Mouse (Mus musculus) limb, embryonic 13.5 days (tissue): ENCODE data around the gene Ptar1. TPM values are rescaled to one million over a fixed set of nuclear protein-coding genes. Genes with fewer than 3 reads are reported as not detected.

ENCODE experiments used
- ATAC-seq: fragments of 200-750 bp; cut with Nextera tagmentation; 2 replicates; pipeline ENCODE4 v1.8.0; 2017; ENCODE audit warnings: low read depth, moderate number of reproducible peaks, moderate TSS enrichment; ENCODE audit not compliant: low FRiP score
- H3K27ac ChIP-seq: fragments of 300-500 bp; sonication (generic); 2 replicates; pipeline ENCODE4 v1.5.1; 2015; ENCODE audit warnings: inconsistent platforms, mild to moderate bottlenecking, moderate library complexity
- H3K27me3 ChIP-seq: fragments of 300-500 bp; sonication (generic); 2 replicates; pipeline ENCODE4 v1.6.1; 2015; ENCODE audit warnings: mild to moderate bottlenecking, inconsistent platforms
- H3K36me3 ChIP-seq: fragments of 300-500 bp; sonication (generic); 2 replicates; pipeline ENCODE4 v1.6.1; 2015; ENCODE audit warnings: inconsistent platforms, mild to moderate bottlenecking, moderate library complexity
- H3K4me1 ChIP-seq: fragments of 300-500 bp; sonication (generic); 2 replicates; pipeline ENCODE4 v1.6.1; 2015; ENCODE audit warnings: inconsistent platforms
- H3K4me2 ChIP-seq: fragments of 300-500 bp; sonication (generic); replicated peaks from 2 replicates; pipeline ENCODE4 v1.6.1; 2015; ENCODE audit warnings: inconsistent platforms, mild to moderate bottlenecking, moderate library complexity
- H3K4me3 ChIP-seq: fragments of 300-500 bp; sonication (generic); 2 replicates; pipeline ENCODE4 v1.5.1; 2015; ENCODE audit warnings: moderate library complexity, mild to moderate bottlenecking, inconsistent platforms
- H3K9ac ChIP-seq: fragments of 300-500 bp; sonication (generic); 2 replicates; pipeline ENCODE4 v1.6.1; 2015; ENCODE audit warnings: mild to moderate bottlenecking, inconsistent platforms
- H3K9me3 ChIP-seq: fragments of 300-500 bp; sonication (generic); 2 replicates; pipeline ENCODE4 v1.6.1; 2016; ENCODE audit warnings: inconsistent platforms
- WGBS: fragments of 180-500 bp; shearing (Covaris S2); methylation state at CpG from one replicate; pipeline ENCODE4 v1.1.7; 2015; 5-methylcytosine and 5-hydroxymethylcytosine counted together
- polyA plus RNA-seq: library from polyadenylated mRNA; unstranded; fragments of >200 nt; fragmentation: Nextera tagmentation; extraction: Ambion mirVana; gene quantifications from 2 replicates; pipeline ENCODE4 v1.2.1, GENCODE M21; 2015

Ptar1 gene
- polyA plus RNA-seq, 1 experiment from 2014 or later = 5.6 TPM

DNA sequence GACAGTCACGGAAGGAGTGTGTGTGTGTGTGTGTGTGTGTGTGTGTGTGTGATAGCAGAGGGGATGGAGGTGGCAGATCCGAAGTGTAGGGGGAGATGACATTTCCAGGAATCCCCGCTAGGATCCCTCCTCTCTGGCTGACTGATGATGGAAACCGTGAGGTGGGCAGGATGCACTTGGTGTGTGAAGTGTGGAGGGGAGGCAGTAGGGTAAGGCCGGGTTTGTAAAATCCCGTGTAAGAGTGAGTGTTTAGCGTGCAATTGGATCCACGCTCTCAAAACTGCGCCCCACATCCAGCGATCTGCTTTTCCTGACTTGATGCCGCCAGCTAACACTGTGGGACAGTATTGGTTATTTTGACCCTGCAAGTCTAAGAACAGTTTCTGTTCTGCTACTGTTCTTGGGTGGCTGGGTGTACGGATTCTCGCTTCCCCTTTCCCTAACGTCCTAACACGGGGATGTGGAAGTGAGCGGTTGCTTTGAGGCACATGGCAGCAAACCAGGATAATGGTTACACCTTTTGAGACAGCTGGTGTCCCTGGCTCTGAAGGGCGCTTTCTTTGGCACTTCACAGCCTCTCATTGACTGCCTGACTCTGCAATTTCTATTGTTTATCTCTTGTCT lies 72.2 kb downstream of the Ptar1 start:
- peak overlapping the region; percentile 79 for H3K9ac ChIP-seq
- WGBS = 1% methylated on average over 16 of the region's 17 CpGs
- H3K4me2 ChIP-seq = peak overlapping the region; percentile 88
- no peak overlapping the region for H3K27ac ChIP-seq
- H3K9me3 ChIP-seq = no peaks in the 10 kb centered on the region
- H3K36me3 ChIP-seq = no peaks in the 10 kb centered on the region
- H3K4me1 ChIP-seq = peaks cover 15% of the 10 kb centered on the region
- H3K4me3 ChIP-seq = peak overlapping the region; percentile 73
- no peak for ATAC-seq
- H3K27me3 ChIP-seq = peaks cover 36% of the 10 kb centered on the region

DNA sequence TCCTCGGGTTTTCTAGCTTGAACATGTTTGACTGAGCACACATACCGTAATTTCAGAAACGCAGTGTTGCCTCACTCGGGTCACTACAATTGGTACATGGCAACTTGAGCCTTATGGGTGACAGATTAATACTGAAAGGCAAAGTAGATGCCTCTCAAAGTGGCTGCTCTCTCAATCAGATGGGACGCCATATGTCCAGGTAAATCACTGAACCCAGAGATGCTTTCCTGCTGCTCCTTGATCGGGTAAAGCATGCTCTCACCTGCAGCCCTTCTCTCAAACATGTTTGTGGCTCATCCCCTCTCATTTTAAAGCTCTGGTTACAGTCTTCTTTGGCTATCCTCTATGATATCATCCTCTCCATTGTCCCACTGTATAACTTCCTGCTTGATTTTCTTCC lies 76.1 kb downstream of the Ptar1 start:
- Histone ChIP-seq H3K4me2 (no peak overlapping the region), H3K4me3 (no peak overlapping the region), H3K4me1 (peaks cover 7% of the 10 kb centered on the region; the same call in 1 of the 2 replicates), H3K9ac (no peak overlapping the region), H3K36me3 (no peaks in the 10 kb centered on the region), H3K27ac (no peak overlapping the region), H3K9me3 (no peaks in the 10 kb centered on the region), H3K27me3 (peaks cover 36% of the 10 kb centered on the region)
- WGBS = 80% methylated on average over 6 of the region's 6 CpGs
- no peak for ATAC-seq

DNA sequence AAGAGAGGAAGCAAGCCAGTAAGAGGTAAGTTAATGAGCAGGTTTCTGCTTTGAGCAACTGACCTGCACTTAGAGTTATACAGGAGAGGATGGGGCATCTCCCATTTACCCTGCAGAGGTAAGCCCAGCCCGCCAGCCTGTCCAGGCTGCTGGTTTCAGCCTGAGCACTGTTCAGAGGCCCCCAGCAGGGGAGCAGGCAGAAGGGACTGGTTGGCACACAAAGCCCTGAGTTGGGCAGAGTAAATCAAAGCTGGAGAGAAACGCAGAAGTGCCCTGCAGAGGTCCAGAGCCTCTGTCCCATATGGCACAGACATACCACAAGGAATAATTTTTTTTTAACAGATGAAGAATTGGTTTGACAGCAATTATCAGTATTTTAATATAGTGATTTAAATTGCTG lies 76.8 kb downstream of the Ptar1 start:
- Histone ChIP-seq H3K9me3 (no peaks in the 10 kb centered on the region), H3K27me3 (peaks cover 36% of the 10 kb centered on the region), H3K4me2 (no peak overlapping the region), H3K36me3 (no peaks in the 10 kb centered on the region), H3K4me1 (peaks cover 7% of the 10 kb centered on the region; the same call in 1 of the 2 replicates), H3K4me3 (no peak overlapping the region), H3K27ac (no peak overlapping the region), H3K9ac (no peak overlapping the region)
- no peak for ATAC-seq
- WGBS = 66% methylated on average over 2 of the region's 2 CpGs

- no peak overlapping the region for H3K27ac ChIP-seq
- no peaks in the 10 kb centered on the region for H3K4me1 ChIP-seq
- H3K36me3 ChIP-seq = no peaks in the 10 kb centered on the region
- H3K4me3 ChIP-seq = no peak overlapping the region
- H3K9me3 ChIP-seq = no peaks in the 10 kb centered on the region
- 73% methylated on average over 5 of the region's 5 CpGs for WGBS
- peaks cover 1% of the 10 kb centered on the region; the same call in 1 of the 2 replicates for H3K27me3 ChIP-seq
- no peak overlapping the region for H3K9ac ChIP-seq
- H3K4me2 ChIP-seq = no peak overlapping the region
- ATAC-seq = no peak
These were observed 81.6 kb downstream of the Ptar1 start for GRCm38 (mm10) chr19:23768864-23769263.

DNA sequence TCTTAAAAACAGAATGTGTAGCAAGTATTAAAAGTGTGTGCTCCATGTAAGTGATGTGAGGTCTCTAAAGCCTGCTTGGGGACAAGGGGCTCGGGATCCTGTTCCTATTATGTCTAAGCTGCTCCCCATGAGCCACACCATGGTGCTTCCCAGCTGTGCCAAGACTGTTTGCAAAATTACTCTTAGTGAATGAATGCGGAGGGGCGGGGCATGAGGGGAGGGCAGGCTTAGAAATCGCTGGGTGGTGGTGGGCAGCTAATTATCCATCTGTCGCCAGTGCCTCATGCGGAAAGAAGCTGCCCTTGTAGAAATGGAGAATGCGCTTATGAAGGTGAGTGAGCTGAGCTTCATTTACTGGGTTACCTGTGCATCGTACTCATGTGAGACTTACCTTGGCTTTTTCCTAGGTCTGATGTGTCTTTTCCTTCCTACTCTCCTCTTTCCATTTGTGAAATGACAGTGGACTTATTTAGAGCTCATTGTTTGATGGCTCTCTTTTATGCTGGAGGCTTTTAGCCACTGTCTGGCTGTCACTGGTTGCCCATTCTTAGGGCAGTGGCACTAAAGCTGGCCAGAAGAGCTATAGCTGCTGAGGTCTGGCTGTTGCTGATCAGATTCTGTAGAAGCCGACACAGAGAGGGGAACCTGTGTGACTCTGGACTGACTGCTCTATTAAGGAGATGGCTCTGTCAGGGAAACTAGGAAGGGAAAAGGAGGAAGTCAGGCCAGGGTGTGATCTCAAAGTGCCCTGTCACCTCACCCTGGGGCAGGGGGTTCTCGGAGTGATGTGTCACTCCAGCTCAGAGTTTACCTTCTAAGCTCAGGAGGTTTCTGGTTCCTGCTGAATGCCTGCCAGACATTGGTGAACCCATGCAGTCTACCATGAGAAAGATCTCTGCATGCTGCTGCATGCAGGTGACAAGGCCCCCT lies 83.5 kb downstream of the Ptar1 start:
- Histone ChIP-seq H3K4me1 (no peaks in the 10 kb centered on the region), H3K4me3 (no peak overlapping the region), H3K27me3 (no peaks in the 10 kb centered on the region), H3K4me2 (no peak overlapping the region), H3K36me3 (no peaks in the 10 kb centered on the region), H3K9ac (no peak overlapping the region), H3K9me3 (no peaks in the 10 kb centered on the region), H3K27ac (no peak overlapping the region)
- WGBS = 70% methylated on average over 10 of the region's 10 CpGs
- no peak for ATAC-seq

DNA sequence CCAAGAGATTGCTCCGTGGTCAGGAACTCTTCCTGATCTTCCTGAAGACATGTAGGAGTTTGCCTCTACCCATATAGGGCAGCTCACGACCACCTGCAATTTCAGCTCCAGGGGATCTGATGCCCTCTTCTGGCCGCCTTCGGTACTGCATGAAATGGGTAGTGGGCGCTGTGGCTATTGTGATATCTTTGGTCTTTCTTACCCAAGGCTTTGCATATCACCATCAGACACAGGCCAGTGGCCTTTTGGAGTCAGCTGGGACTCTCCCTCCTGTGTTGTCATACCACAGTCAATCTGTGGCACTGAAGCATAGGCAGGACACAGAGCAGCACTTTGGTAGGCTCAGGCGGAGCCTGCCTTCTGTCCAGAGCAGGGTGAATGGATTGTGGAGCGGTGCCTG lies 84.7 kb downstream of the Ptar1 start:
- H3K27ac ChIP-seq = no peak overlapping the region
- no peak for ATAC-seq
- WGBS = 68% methylated on average over 7 of the region's 7 CpGs
- H3K9me3 ChIP-seq = no peaks in the 10 kb centered on the region
- H3K36me3 ChIP-seq = no peaks in the 10 kb centered on the region
- no peak overlapping the region for H3K4me3 ChIP-seq
- H3K27me3 ChIP-seq = no peaks in the 10 kb centered on the region
- no peak overlapping the region for H3K4me2 ChIP-seq
- no peak overlapping the region for H3K9ac ChIP-seq
- no peaks in the 10 kb centered on the region for H3K4me1 ChIP-seq

DNA sequence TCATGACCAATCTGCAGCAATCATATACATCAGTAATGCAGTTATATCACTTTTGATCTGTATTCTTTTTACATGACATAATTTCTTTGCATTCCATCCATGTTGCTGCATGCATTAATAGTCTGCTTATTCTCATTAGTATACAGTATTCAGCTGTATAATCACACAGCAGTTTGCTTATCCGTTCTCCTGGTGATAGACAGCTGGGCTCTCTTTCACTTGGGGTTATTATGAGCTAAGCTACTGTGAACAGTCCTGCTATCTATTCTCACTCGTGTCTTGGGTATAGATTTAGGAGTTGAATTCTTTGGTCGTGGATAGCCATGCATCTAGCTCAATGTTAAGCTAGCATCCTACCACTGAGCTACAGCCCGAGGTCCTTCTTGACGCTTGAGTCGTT lies 88.1 kb downstream of the Ptar1 start:
- Histone ChIP-seq H3K9ac (no peak overlapping the region), H3K36me3 (no peaks in the 10 kb centered on the region), H3K4me2 (no peak overlapping the region), H3K9me3 (no peaks in the 10 kb centered on the region), H3K4me1 (no peaks in the 10 kb centered on the region), H3K27me3 (no peaks in the 10 kb centered on the region), H3K4me3 (no peak overlapping the region), H3K27ac (no peak overlapping the region)
- ATAC-seq = no peak
- 90% methylated on average over 6 of the region's 6 CpGs for WGBS

GRCm38 (mm10) chr19:23779130-23779529 lies 91.9 kb downstream of the Ptar1 start:
- H3K27me3 ChIP-seq = no peaks in the 10 kb centered on the region
- no peaks in the 10 kb centered on the region for H3K36me3 ChIP-seq
- no peak overlapping the region for H3K4me3 ChIP-seq
- no peaks in the 10 kb centered on the region for H3K9me3 ChIP-seq
- peaks cover 4% of the 10 kb centered on the region; the same call in 1 of the 2 replicates for H3K4me1 ChIP-seq
- no peak for ATAC-seq
- H3K9ac ChIP-seq = no peak overlapping the region
- no peak overlapping the region for H3K4me2 ChIP-seq
- H3K27ac ChIP-seq = no peak overlapping the region

- no peak overlapping the region for H3K4me3 ChIP-seq
- H3K4me2 ChIP-seq = no peak overlapping the region
- H3K9ac ChIP-seq = no peak overlapping the region
- H3K9me3 ChIP-seq = no peaks in the 10 kb centered on the region
- H3K36me3 ChIP-seq = no peaks in the 10 kb centered on the region
- peaks cover 4% of the 10 kb centered on the region; the same call in 1 of the 2 replicates for H3K4me1 ChIP-seq
- no peaks in the 10 kb centered on the region for H3K27me3 ChIP-seq
- 85% methylated on average over 4 of the region's 4 CpGs for WGBS
- H3K27ac ChIP-seq = no peak overlapping the region
- no peak for ATAC-seq
These were observed 92.9 kb downstream of the Ptar1 start for GRCm38 (mm10) chr19:23780105-23780504.

Other genes with a start within 250 kb of the Ptar1 start
- gene Mamdc2, start 239.0 kb upstream of the Ptar1 start, polyA plus RNA-seq = 1.9 and 2.0 TPM in 2 replicates
- gene 1700028P14Rik, start 34.6 kb upstream of the Ptar1 start, polyA plus RNA-seq = 0.28 and 0.45 TPM in 2 replicates
- 0.38 and 0.41 TPM in 2 replicates for gene Apba1, start 71.5 kb downstream of the Ptar1 start, polyA plus RNA-seq